Mouse (Mus musculus) lung, postnatal 0 days (tissue): ENCODE measurements around the gene Scnn1b.

ENCODE experiments used
- CTCF ChIP-seq: IDR thresholded peaks from 2 replicates; pipeline ENCODE4 v1.5.1; 2016; ENCODE audit warnings: antibody characterized with exemption, mild to moderate bottlenecking
- EP300 ChIP-seq: IDR thresholded peaks from 2 replicates; pipeline ENCODE4 v1.6.1; 2016; ENCODE audit warnings: antibody characterized with exemption, mild to moderate bottlenecking, control low read depth

GRCm38 (mm10) chr7:121902757-121903411 lies 38.0 kb downstream of the Scnn1b start:
- no peak for TF ChIP-seq CTCF
- no peak for TF ChIP-seq EP300
